Mouse (Mus musculus) gastrocnemius, postnatal 4 days (tissue): ENCODE results near the gene Glmp. TPM values are rescaled to one million over a fixed set of nuclear protein-coding genes. Genes with fewer than 3 reads are reported as not detected.
"Not testable (repeated sequence)": the region's sequence is repeated elsewhere in the genome, so short reads cannot be mapped to it uniquely, and the experiment has no call there.

Source experiments
- DNase-seq, 2 experiments: peaks; one replicate each; pipeline ENCODE4 v3.0.0; 2021 to 2022; ENCODE audit warnings: low spot score in 2 of 2, mixed read lengths in 2 of 2
- long read RNA-seq, 2 experiments: library from polyadenylated mRNA; stranded (forward); transcript quantifications; one replicate each; pipeline ENCODE4 v2.0.0; 2021
- total RNA-seq, 2 experiments: library from RNA; stranded (reverse); gene quantifications; 2 replicates each; pipeline ENCODE4 v1.2.3; 2021

Gene Glmp
- 10 to 100 TPM; 64.8 to 76.3 TPM for total RNA-seq
- long read RNA-seq, experiment 1, full-length matches to known transcripts = 54 of 58 reads
- long read RNA-seq, experiment 1, partial matches to known transcripts = 1 of 58 reads
- long read RNA-seq, experiment 1, other reads (novel, unspliced or antisense) = 3 of 58 reads
- long read RNA-seq, experiment 2, full-length matches to known transcripts = 57 of 59 reads
- long read RNA-seq, experiment 2, partial matches to known transcripts = 1 of 59 reads
- long read RNA-seq, experiment 2, other reads (novel, unspliced or antisense) = 1 of 59 reads

GRCm38 (mm10) chr3:88324951-88325405 is at the start of gene Glmp:
Glmp (plus strand) TSS chr3:88325023.
- DNase-seq = peak in 1 of 2 experiments; percentile 63

- no peak for DNase-seq
Measured at GRCm38 (mm10) chr3:88276121-88276520, 48.7 kb upstream of the Glmp start.

- no peak for DNase-seq
Measured at GRCm38 (mm10) chr3:88276529-88277143, 48.2 kb upstream of the Glmp start.

- DNase-seq = no peak
Measured at GRCm38 (mm10) chr3:88280035-88280434, 44.8 kb upstream of the Glmp start.

GRCm38 (mm10) chr3:88281141-88281916 is 43.5 kb upstream of the Glmp start:
- not testable (repeated sequence) for DNase-seq

- not testable (repeated sequence) for DNase-seq
Measured at GRCm38 (mm10) chr3:88284815-88285564, 39.8 kb upstream of the Glmp start.

GRCm38 (mm10) chr3:88285565-88285895 is 39.3 kb upstream of the Glmp start:
- DNase-seq = not testable (repeated sequence)

GRCm38 (mm10) chr3:88287110-88287509 is 37.7 kb upstream of the Glmp start, which contains the start of gene Gm38392:
Gm38392 (minus strand) TSS chr3:88287210.
- DNase-seq = no peak

- DNase-seq = not testable (repeated sequence)
Measured at GRCm38 (mm10) chr3:88288133-88288713, 36.6 kb upstream of the Glmp start.

GRCm38 (mm10) chr3:88291970-88292369 is 32.9 kb upstream of the Glmp start:
- DNase-seq = no peak

GRCm38 (mm10) chr3:88295272-88295671 is 29.6 kb upstream of the Glmp start:
- not testable (repeated sequence) for DNase-seq

- DNase-seq = no peak
Measured at GRCm38 (mm10) chr3:88296110-88296560, 28.7 kb upstream of the Glmp start.

- peak; percentile 86 to 94 for DNase-seq
Measured at GRCm38 (mm10) chr3:88296561-88297318, 28.1 kb upstream of the Glmp start, which contains the start of the genes Tsacc and Cct3. Tsacc (minus strand) TSS chr3:88296999. Cct3 (plus strand) TSS chr3:88297116.

- DNase-seq = no peak
Measured at GRCm38 (mm10) chr3:88297321-88297851, 27.4 kb upstream of the Glmp start.

- no peak for DNase-seq
Measured at GRCm38 (mm10) chr3:88299172-88299571, 25.7 kb upstream of the Glmp start.

GRCm38 (mm10) chr3:88328956-88329355 is 4.1 kb downstream of the Glmp start:
- no peak for DNase-seq

- DNase-seq = no peak
Measured at GRCm38 (mm10) chr3:88331282-88331681, 6.5 kb downstream of the Glmp start.

GRCm38 (mm10) chr3:88334029-88334658 is 9.3 kb downstream of the Glmp start:
- no peak for DNase-seq

- no peak for DNase-seq
Measured at GRCm38 (mm10) chr3:88334902-88335435, 10.1 kb downstream of the Glmp start.
